Mouse (Mus musculus): ENCODE results near the gene Tnk1.

The Tnk1 gene

DNA sequence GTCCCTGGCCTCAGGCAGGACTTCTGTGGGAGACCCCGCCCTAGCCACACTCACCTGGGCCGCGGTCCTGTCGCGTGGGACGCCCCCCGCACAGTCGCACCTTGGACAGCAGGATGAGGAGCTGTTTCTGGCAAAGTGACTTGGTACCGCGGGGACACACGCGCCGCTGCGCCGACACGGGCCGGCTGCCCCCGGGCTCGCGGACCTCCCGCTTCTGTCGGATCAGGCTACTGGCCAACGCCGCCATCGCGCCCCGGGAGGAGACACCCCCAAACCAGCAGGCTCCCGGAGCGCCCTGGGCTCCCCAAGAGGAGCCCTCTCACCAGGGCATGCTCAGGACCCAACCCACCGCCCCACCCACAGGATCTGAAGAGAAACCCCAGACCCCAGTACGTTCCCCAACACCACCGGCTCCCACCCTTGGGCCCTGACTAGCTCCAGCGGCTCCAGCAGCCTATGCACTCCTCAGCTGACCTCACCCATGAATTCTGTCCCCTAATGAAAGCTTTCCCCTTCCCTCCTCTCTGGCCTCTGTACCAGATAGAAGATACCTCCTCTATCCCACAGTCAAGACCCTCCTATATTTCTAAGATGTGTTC lies 57.1 kb downstream of the Tnk1 start, which contains the start of gene Fgf11:
TSS of gene Fgf11 (minus strand) at position 479 of the 599 bp plus-strand sequence.
- peak; percentile 95 for DNase-seq

Data from heart, adult 11 months (tissue).